Mouse (Mus musculus) small intestine, adult 2 months (tissue): Measurements from ENCODE around the gene Uchl4.

Experiments
- CTCF ChIP-seq: fragments of 200-500 bp; IDR thresholded peaks from 2 replicates; pipeline ENCODE4 v1.5.1; 2012; ENCODE audit warnings: low read depth, mild to moderate bottlenecking, control low read depth, inconsistent platforms, low read length, moderate library complexity, mixed read lengths; ENCODE audit not compliant: insufficient replicate concordance, insufficient read length; ENCODE audit errors: extremely low read depth
- POLR2A ChIP-seq: fragments of 200-500 bp; IDR thresholded peaks from 2 replicates; pipeline ENCODE4 v1.6.1; 2012; ENCODE audit warnings: low read depth, mild to moderate bottlenecking, control low read depth, inconsistent platforms, low read length, moderate library complexity

DNA sequence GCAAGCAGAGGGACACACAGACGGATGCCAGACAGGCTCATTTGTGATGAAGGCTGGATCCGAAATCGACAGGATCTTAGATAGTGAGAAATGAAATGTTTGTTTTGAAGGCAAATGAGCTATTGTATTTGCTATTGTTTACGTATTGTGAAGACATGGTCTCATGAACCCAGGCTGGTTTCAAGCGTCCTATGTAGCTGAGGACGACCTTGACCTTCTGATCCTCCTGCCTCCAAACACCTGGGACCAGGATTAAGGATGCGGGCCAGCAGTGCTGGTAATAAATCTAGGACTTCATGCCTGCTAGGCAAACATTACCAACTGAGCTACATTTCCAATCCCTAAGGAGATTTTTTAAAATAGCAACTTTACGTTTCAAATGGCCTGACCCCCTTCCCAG, 37.5 kb upstream of the Uchl4 start:
- TF ChIP-seq POLR2A (no peak), CTCF (no peak)
